Mouse (Mus musculus) CD8-positive naive resting alpha-beta T cell, adult 2 months (primary cell): ENCODE results near the gene Tas2r137.
A peak's percentile ranks its signal among the peaks of the same experiment; 100 is the strongest.

Source experiments
- DNase-seq, 2 experiments: peaks; one replicate each; pipeline ENCODE4 v3.0.0; 2022; ENCODE audit warnings: low read depth in 2 of 2, low spot score in 2 of 2

Gene Tas2r137

GRCm38 (mm10) chr6:40490933-40491332, at the start of gene Tas2r137:
Tas2r137 (plus strand) TSS chr6:40491233.
- no peak for DNase-seq

- DNase-seq, result no peak
These were observed 49.8 kb upstream of the Tas2r137 start for GRCm38 (mm10) chr6:40441276-40441675.

- DNase-seq, result peak in 1 of 2 experiments; percentile 25
These were observed 49.3 kb upstream of the Tas2r137 start for GRCm38 (mm10) chr6:40441755-40442154.

GRCm38 (mm10) chr6:40443281-40443928, 47.6 kb upstream of the Tas2r137 start:
- DNase-seq, result no peak

- no peak for DNase-seq
These were observed 42.4 kb upstream of the Tas2r137 start for GRCm38 (mm10) chr6:40448626-40449025.

GRCm38 (mm10) chr6:40454436-40455041, 36.5 kb upstream of the Tas2r137 start:
- peak in 1 of 2 experiments; percentile 29 for DNase-seq

GRCm38 (mm10) chr6:40465710-40466109, 25.3 kb upstream of the Tas2r137 start:
- peak in 1 of 2 experiments; percentile 27 for DNase-seq

- DNase-seq, result peak; percentile 90 to 93
These were observed 19.9 kb upstream of the Tas2r137 start, which contains the start of gene Ssbp1 for GRCm38 (mm10) chr6:40470916-40471719. Ssbp1 (plus strand) TSS chr6:40471352.

- DNase-seq, result no peak
These were observed 19.4 kb upstream of the Tas2r137 start for GRCm38 (mm10) chr6:40471720-40472010.

GRCm38 (mm10) chr6:40476132-40476531, 14.9 kb upstream of the Tas2r137 start:
- no peak for DNase-seq

GRCm38 (mm10) chr6:40479705-40480104, 11.3 kb upstream of the Tas2r137 start:
- peak in 1 of 2 experiments; percentile 10 for DNase-seq

GRCm38 (mm10) chr6:40482318-40482717, 8.7 kb upstream of the Tas2r137 start:
- DNase-seq, result no peak

- DNase-seq, result no peak
These were observed 2.2 kb downstream of the Tas2r137 start, which contains the start of gene Tas2r108 for GRCm38 (mm10) chr6:40493229-40493628. Tas2r108 (plus strand) TSS chr6:40493529.

GRCm38 (mm10) chr6:40519408-40519807, 28.4 kb downstream of the Tas2r137 start, which contains the start of gene Prss37:
Prss37 (minus strand) TSS chr6:40519508.
- no peak for DNase-seq
